ENCODE assay signal across 10 mouse cellular contexts in genomic region chr16:18628206-18628947, GRCm38 (mm10). TPM values are rescaled to one million over a fixed set of nuclear protein-coding genes. Genes with fewer than 3 reads are reported as not detected.
DNase-seq lines count a peak whose midpoint lies in the region; ATAC-seq and TF ChIP-seq lines count a peak whose summit lies in the region.
"Had no signal": no experiment of that assay in that cellular context is flagged by ENCODE, and none has a peak within 500 bp of the region (broad histone marks: within the 10 kb centered on the region; RNA-seq: fewer than 3 reads in every experiment).

No protein-coding gene starts in this region.

- H3K4me2 ChIP-seq in heart, embryonic 14.5 days (ENCODE audit: low read length) = peak overlapping the region; percentile 98
- peak overlapping the region; percentile 81 for H3K4me2 ChIP-seq in embryonic facial prominence, embryonic 12.5 days (replicated peaks)
- peak overlapping the region; percentile 93 for H3K4me2 ChIP-seq in intestine, embryonic 16.5 days (ENCODE audit: low read depth, low read length)

- H3K9ac ChIP-seq in heart, embryonic 14.5 days (ENCODE audit: low read length) = no peak overlapping the region
- H3K9ac ChIP-seq in MEL (ENCODE audit: control insufficient read depth, low read depth, low read length, poor library complexity, severe bottlenecking) = peak overlapping the region; percentile 2; the same call in 1 of the 2 replicates
- H3K9ac ChIP-seq in embryonic facial prominence, embryonic 12.5 days = peak overlapping the region; percentile 80
- H3K9ac ChIP-seq in intestine, embryonic 16.5 days (ENCODE audit: low read depth, low read length) = peak overlapping the region; percentile 90

- H3K4me3 ChIP-seq in heart, embryonic 14.5 days (ENCODE audit: control insufficient read depth in 1 of 2, insufficient read depth in 1 of 2, low read depth in 1 of 2, low read length in 2 of 2) = peak overlapping the region in 1 of 2 experiments; percentile 74; a peak in 1 of 4 replicates
- no peak overlapping the region for H3K4me3 ChIP-seq in MEL (ENCODE audit: control insufficient read depth in 1 of 2, insufficient read depth in 1 of 2, low read depth in 2 of 2, low read length in 2 of 2)
- H3K4me3 ChIP-seq in embryonic facial prominence, embryonic 12.5 days = peak overlapping the region; percentile 84
- peak overlapping the region; percentile 81 for H3K4me3 ChIP-seq in intestine, embryonic 16.5 days (ENCODE audit: low read length)
- H3K4me3 ChIP-seq in small intestine, adult 2 months (ENCODE audit: low read depth, low read length) = peak overlapping the region; percentile 95

- H3K27me3 ChIP-seq in heart, embryonic 14.5 days (ENCODE audit: control insufficient read depth, insufficient read depth, low read length) = peaks cover 68% of the 10 kb centered on the region
- H3K27me3 ChIP-seq in MEL (ENCODE audit: control insufficient read depth in 1 of 2, insufficient read depth in 2 of 2, low read length in 2 of 2) = 0 out of 4 replicates have a peak, but pooled peaks cover 0 to 1% of the 10 kb centered on the region in 2 experiments
- peaks cover 44% of the 10 kb centered on the region for H3K27me3 ChIP-seq in embryonic facial prominence, embryonic 12.5 days
- peaks cover 21% of the 10 kb centered on the region for H3K27me3 ChIP-seq in intestine, embryonic 16.5 days (replicated peaks; ENCODE audit: control insufficient read depth, insufficient read depth, low read length)
- H3K27me3 ChIP-seq in small intestine, adult 2 months (ENCODE audit: control insufficient read depth, insufficient read depth, low read length) = no peaks in the 10 kb centered on the region
- H3K27me3 ChIP-seq: Patski had no signal

- no peak for TF ChIP-seq CTCF in MEL (IDR thresholded peaks at IDR 0.05 in 2 of 3, conservative IDR thresholded peaks at IDR 0.05 in 1 of 3; ENCODE audit: control insufficient read depth in 1 of 3, insufficient read depth in 1 of 3, low read depth in 2 of 3, low read length in 3 of 3, poor library complexity in 1 of 3, severe bottlenecking in 1 of 3)
- no peak for TF ChIP-seq CTCF in small intestine, adult 2 months (IDR thresholded peaks at IDR 0.05; ENCODE audit: extremely low read depth, insufficient read length, insufficient replicate concordance, low read depth, low read length)

- DNase-seq in heart, adult 9 months (ENCODE audit: low spot score in 2 of 2) = no peak
- DNase-seq in MEL (ENCODE audit: low read depth, low spot score) = no peak
- DNase-seq in T-cell, adult 2 months (ENCODE audit: low spot score) = no peak
- no peak for DNase-seq in urinary bladder, postnatal 36 days (ENCODE audit: low spot score in 2 of 2)

- 81% methylated on average over 7 of the region's 7 CpGs for WGBS in heart, embryonic 14.5 days
- 56% methylated on average over 7 of the region's 7 CpGs for WGBS in embryonic facial prominence, embryonic 12.5 days
- 63% methylated on average over 7 of the region's 7 CpGs for WGBS in intestine, embryonic 16.5 days
- WGBS in small intestine, adult 2 months = 22% methylated on average over 7 of the region's 7 CpGs

- no peak overlapping the region for H3K27ac ChIP-seq in heart, embryonic 14.5 days (replicated peaks in 1 of 2; ENCODE audit: control insufficient read depth in 1 of 2, insufficient read depth in 1 of 2, low read depth in 2 of 2, low read length in 2 of 2)
- H3K27ac ChIP-seq in MEL (ENCODE audit: control insufficient read depth, low read depth, low read length) = no peak overlapping the region
- no peak overlapping the region for H3K27ac ChIP-seq in embryonic facial prominence, embryonic 12.5 days
- H3K27ac ChIP-seq in intestine, embryonic 16.5 days (ENCODE audit: low read length) = peak overlapping the region; percentile 57
- peak overlapping the region; percentile 97 for H3K27ac ChIP-seq in small intestine, adult 2 months (ENCODE audit: insufficient read depth, low read depth, low read length)

- H3K4me1 ChIP-seq in heart, embryonic 14.5 days (ENCODE audit: control insufficient read depth in 2 of 2, insufficient read depth in 2 of 2, low read length in 2 of 2) = peaks cover 11 to 20% of the 10 kb centered on the region in 2 experiments; a peak in 3 of 4 replicates
- H3K4me1 ChIP-seq in MEL (ENCODE audit: control insufficient read depth in 1 of 2, insufficient read depth in 2 of 2, low read length in 2 of 2) = peaks cover 4 to 20% of the 10 kb centered on the region in 2 experiments
- H3K4me1 ChIP-seq in embryonic facial prominence, embryonic 12.5 days = peaks cover 29% of the 10 kb centered on the region
- peaks cover 46% of the 10 kb centered on the region for H3K4me1 ChIP-seq in intestine, embryonic 16.5 days (ENCODE audit: control insufficient read depth, insufficient read depth, low read length)
- peaks cover 30% of the 10 kb centered on the region for H3K4me1 ChIP-seq in small intestine, adult 2 months (ENCODE audit: control insufficient read depth, insufficient read depth, insufficient read length, low read length)

- peaks cover 1% of the 10 kb centered on the region; the same call in 1 of the 2 replicates for H3K79me2 ChIP-seq in MEL (ENCODE audit: control insufficient read depth, insufficient read depth, low read length, poor library complexity)

- no peak for ATAC-seq in heart, embryonic 14.5 days (ENCODE audit: insufficient number of reproducible peaks, insufficient read depth, low FRiP score, low read depth)
- no peak for ATAC-seq in embryonic facial prominence, embryonic 12.5 days (ENCODE audit: insufficient number of reproducible peaks, insufficient read depth, low FRiP score, low TSS enrichment)
- ATAC-seq in intestine, embryonic 16.5 days = peak; percentile 26

- H3K9me3 ChIP-seq in heart, embryonic 14.5 days (ENCODE audit: control insufficient read depth, low read length) = no peaks in the 10 kb centered on the region
- H3K9me3 ChIP-seq in MEL (replicated peaks; ENCODE audit: insufficient read depth, low read length) = no peaks in the 10 kb centered on the region
- no peaks in the 10 kb centered on the region for H3K9me3 ChIP-seq in embryonic facial prominence, embryonic 12.5 days
- no peaks in the 10 kb centered on the region for H3K9me3 ChIP-seq in intestine, embryonic 16.5 days (ENCODE audit: control insufficient read depth, low read length)

- no peak for TF ChIP-seq POLR2A in MEL (IDR thresholded peaks at IDR 0.05; ENCODE audit: control insufficient read depth in 1 of 2, insufficient read depth in 1 of 2, low read depth in 1 of 2, low read length in 2 of 2, poor library complexity in 1 of 2)
- TF ChIP-seq POLR2A in small intestine, adult 2 months (IDR thresholded peaks at IDR 0.05; ENCODE audit: low read depth, low read length) = peak; percentile 63

- TF ChIP-seq RAD21 in MEL (IDR thresholded peaks at IDR 0.05; ENCODE audit: low read depth, low read length) = no peak

- no peak for TF ChIP-seq EP300 in MEL (IDR thresholded peaks at IDR 0.05; ENCODE audit: low read depth in 1 of 2, low read length in 2 of 2)

- H3K36me3 ChIP-seq in heart, embryonic 14.5 days (ENCODE audit: control insufficient read depth, insufficient read depth, low read length) = no peaks in the 10 kb centered on the region
- H3K36me3 ChIP-seq in MEL (ENCODE audit: control insufficient read depth in 1 of 2, insufficient read depth in 2 of 2, low read length in 2 of 2) = peaks cover 0 to 7% of the 10 kb centered on the region in 2 experiments; a peak in 2 of 4 replicates
- H3K36me3 ChIP-seq in embryonic facial prominence, embryonic 12.5 days = peaks cover 18% of the 10 kb centered on the region
- 0 out of 2 replicates have a peak, but pooled peaks cover 3% of the 10 kb centered on the region for H3K36me3 ChIP-seq in intestine, embryonic 16.5 days (ENCODE audit: control insufficient read depth, insufficient read depth, low read length)
- peaks cover 40% of the 10 kb centered on the region for H3K36me3 ChIP-seq in small intestine, adult 2 months (ENCODE audit: control insufficient read depth, insufficient read depth, low read length)

RNA-seq across cellular contexts. Expression of gene Sept5, which starts 1.4 kb away (rescaled TPM):
- polyA plus RNA-seq in heart, embryonic 14.5 days (2014; fragmentation: Nextera tagmentation; extraction: Ambion mirVana) = 5.8 and 7.3 TPM in 2 replicates
- total RNA-seq in MEL (2012; rRNA removed) = 7.4 and 8.3 TPM in 2 replicates
- 10 to 100 TPM in 1 of 2 experiments, not detected in 1; 29.3 TPM for polyA plus RNA-seq in MEL (2012; ENCODE audit: insufficient read depth in 1 of 2, insufficient read length in 2 of 2, low read depth in 1 of 2, low replicate concordance in 2 of 2, missing spikeins in 1 of 2)
- polyA plus RNA-seq in embryonic facial prominence, embryonic 12.5 days (2016; fragmentation: Nextera tagmentation; extraction: Ambion mirVana) = 45.5 and 47.2 TPM in 2 replicates
- 52.2 and 52.5 TPM in 2 replicates for polyA plus RNA-seq in intestine, embryonic 16.5 days (2015; fragmentation: Nextera tagmentation; extraction: Ambion mirVana)
- 64.1 and 381 TPM in 2 replicates for polyA plus RNA-seq in small intestine, adult 2 months (2012; rRNA removed)

RNA-seq across cellular contexts. Expression of gene Gm49601, which starts 2.1 kb away (rescaled TPM):
- 0.97 and 1.1 TPM in 2 replicates for polyA plus RNA-seq in heart, embryonic 14.5 days (2014; fragmentation: Nextera tagmentation; extraction: Ambion mirVana)
- 1.5 and 1.6 TPM in 2 replicates for total RNA-seq in MEL (2012; rRNA removed)
- polyA plus RNA-seq in MEL (2012; ENCODE audit: insufficient read depth in 1 of 2, insufficient read length in 2 of 2, low read depth in 1 of 2, low replicate concordance in 2 of 2, missing spikeins in 1 of 2) = 1 to 10 TPM in 1 of 2 experiments, not detected in 1; 4.6 TPM
- 8.1 and 10.4 TPM in 2 replicates for polyA plus RNA-seq in embryonic facial prominence, embryonic 12.5 days (2016; fragmentation: Nextera tagmentation; extraction: Ambion mirVana)
- polyA plus RNA-seq in intestine, embryonic 16.5 days (2015; fragmentation: Nextera tagmentation; extraction: Ambion mirVana) = 4.1 and 4.5 TPM in 2 replicates
- 22.7 and 156 TPM in 2 replicates for polyA plus RNA-seq in small intestine, adult 2 months (2012; rRNA removed)

RNA-seq across cellular contexts. Expression of gene Gp1bb, which starts 6.2 kb away (rescaled TPM):
- 3.4 and 4.5 TPM in 2 replicates for polyA plus RNA-seq in heart, embryonic 14.5 days (2014; fragmentation: Nextera tagmentation; extraction: Ambion mirVana)
- 0.35 and 0.42 TPM in 2 replicates for total RNA-seq in MEL (2012; rRNA removed)
- under 1 TPM in 1 of 2 experiments, not detected in 1; 0.14 TPM for polyA plus RNA-seq in MEL (2012; ENCODE audit: insufficient read depth in 1 of 2, insufficient read length in 2 of 2, low read depth in 1 of 2, low replicate concordance in 2 of 2, missing spikeins in 1 of 2)
- polyA plus RNA-seq in embryonic facial prominence, embryonic 12.5 days (2016; fragmentation: Nextera tagmentation; extraction: Ambion mirVana) = 4.3 and 4.7 TPM in 2 replicates
- polyA plus RNA-seq in intestine, embryonic 16.5 days (2015; fragmentation: Nextera tagmentation; extraction: Ambion mirVana) = 1.6 TPM in 2 replicates
- 35.8 and 580 TPM in 2 replicates for polyA plus RNA-seq in small intestine, adult 2 months (2012; rRNA removed)

RNA-seq across cellular contexts. Expression of gene Tbx1, which starts 37.9 kb away (rescaled TPM):
- 0.20 and 0.80 TPM in 2 replicates for polyA plus RNA-seq in heart, embryonic 14.5 days (2014; fragmentation: Nextera tagmentation; extraction: Ambion mirVana)
- not detected in 2 replicates for total RNA-seq in MEL (2012; rRNA removed)
- not detected for polyA plus RNA-seq in MEL (2012; ENCODE audit: insufficient read depth in 1 of 2, insufficient read length in 2 of 2, low read depth in 1 of 2, low replicate concordance in 2 of 2, missing spikeins in 1 of 2)
- 19.6 and 21.9 TPM in 2 replicates for polyA plus RNA-seq in embryonic facial prominence, embryonic 12.5 days (2016; fragmentation: Nextera tagmentation; extraction: Ambion mirVana)
- polyA plus RNA-seq in intestine, embryonic 16.5 days (2015; fragmentation: Nextera tagmentation; extraction: Ambion mirVana) = 0.09 and 0.55 TPM in 2 replicates
- polyA plus RNA-seq in small intestine, adult 2 months (2012; rRNA removed) = 2.6 and 8.3 TPM in 2 replicates
- total RNA-seq: neutrophil, adult 5-6 weeks had no signal

Comparison
In these comparisons a context has a peak if more than half of its experiments do, and no peak if none do; other contexts are left out.
1. H3K27ac ChIP-seq: peak in intestine, embryonic 16.5 days (single experiment) and small intestine, adult 2 months (single experiment); none in heart, embryonic 14.5 days (0 of 2), MEL (single experiment) and embryonic facial prominence, embryonic 12.5 days (single experiment).
2. H3K4me3 ChIP-seq: peak in embryonic facial prominence, embryonic 12.5 days (single experiment), intestine, embryonic 16.5 days (single experiment) and small intestine, adult 2 months (single experiment); none in MEL (0 of 2).
3. Peak in every context shown above with its lines, with median percentiles within 50 percentile points of each other: H3K4me2 ChIP-seq.